Mouse (Mus musculus): ENCODE measurements around the gene Proz.

DNA sequence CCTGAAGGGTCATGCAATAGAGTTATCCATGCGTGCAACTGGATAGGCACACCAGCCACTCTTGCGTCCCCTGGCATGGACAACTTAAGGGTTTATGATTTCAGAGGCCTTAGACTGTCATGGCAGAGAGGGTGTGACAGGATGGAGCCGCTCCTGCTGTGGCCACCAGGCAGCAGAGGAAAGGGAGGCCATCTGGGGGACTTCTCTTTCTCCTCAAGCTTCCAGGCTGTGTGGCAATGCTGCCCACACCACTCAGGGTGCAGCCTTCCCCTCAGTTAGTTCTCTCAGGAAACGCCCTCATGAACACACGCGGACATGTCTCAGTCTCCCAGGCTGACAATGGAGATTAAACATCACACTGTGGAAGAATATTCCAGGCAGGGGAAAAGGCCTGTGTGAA is 21.7 kb upstream of the Proz start:
- TF ChIP-seq POLR2A (IDR thresholded peaks at IDR 0.05; ENCODE audit: extremely low read depth, insufficient read depth, low read length) (no peak), CTCF (IDR thresholded peaks at IDR 0.05; ENCODE audit: low read depth, low read length) (no peak)

All from liver, adult 2 months (tissue).